Mouse (Mus musculus): ENCODE data around the gene Gm13757. TPM values are rescaled to one million over a fixed set of nuclear protein-coding genes. Genes with fewer than 3 reads are reported as not detected.
"Not testable (repeated sequence)": the region's sequence is repeated elsewhere in the genome, so short reads cannot be mapped to it uniquely, and the experiment has no call there.

The Gm13757 gene
- polyA plus RNA-seq (2015; fragmentation: Nextera tagmentation; extraction: Ambion mirVana), result not detected in 2 replicates

DNA sequence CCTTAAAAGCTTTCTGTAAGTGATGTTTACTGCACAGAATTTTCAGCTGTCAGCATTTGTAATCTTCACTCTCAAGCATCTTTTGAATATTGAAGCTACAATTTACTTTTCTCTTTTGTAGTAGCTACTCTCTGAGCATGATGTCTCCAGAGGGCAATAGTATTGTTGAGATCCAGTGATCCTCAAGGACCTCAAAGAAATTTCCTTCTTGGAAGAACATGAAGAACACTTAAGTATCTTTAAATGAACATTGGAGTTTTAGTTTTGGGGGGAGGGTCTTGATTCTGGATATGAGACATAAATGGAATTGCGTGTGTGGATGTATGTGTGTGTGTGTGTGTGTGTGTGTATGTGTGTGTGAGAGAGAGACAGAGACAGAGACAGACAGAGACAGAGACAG, at the start of gene Gm13757:
TSS of gene Gm13757 (minus strand) at position 101 of the 400 bp plus-strand sequence.
- H3K27ac ChIP-seq, result no peak within 1 kb of the TSS
- H3K4me1 ChIP-seq, result no peaks in the 10 kb centered on the region
- H3K4me3 ChIP-seq, result no peak within 1 kb of the TSS
- H3K9me3 ChIP-seq (replicated peaks), result no peaks in the 10 kb centered on the region
- WGBS, result 90% methylated on average over 1 of the region's 1 CpGs
- H3K27me3 ChIP-seq, result no peaks in the 10 kb centered on the region
- no peak within 1 kb of the TSS for H3K9ac ChIP-seq
- ATAC-seq, result no peak
- H3K4me2 ChIP-seq, result no peak within 1 kb of the TSS
- no peaks in the 10 kb centered on the region for H3K36me3 ChIP-seq (ENCODE audit: poor library complexity, severe bottlenecking)

DNA sequence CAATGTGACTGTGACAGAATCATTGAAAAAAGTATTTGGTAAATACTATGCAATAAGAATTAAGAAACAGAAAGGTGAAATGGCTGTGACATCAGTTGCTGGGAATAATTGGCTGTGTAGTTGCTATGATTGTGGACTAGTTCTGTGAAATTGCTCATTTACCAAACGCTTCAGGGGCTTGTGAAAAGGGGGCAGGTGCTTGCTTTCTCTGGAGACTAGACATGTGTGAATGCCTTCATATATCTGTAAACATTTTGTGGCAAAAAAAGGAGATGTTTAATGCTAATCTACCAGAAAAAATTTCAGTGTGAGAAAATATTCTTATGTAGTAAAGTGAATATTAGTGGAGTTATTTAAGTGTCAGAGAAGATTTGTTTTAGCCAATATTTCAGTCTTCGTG, 44.1 kb upstream of the Gm13757 start, which contains the start of gene Olfr1185-ps1:
TSS of gene Olfr1185-ps1 (plus strand) at position 301 of the 400 bp plus-strand sequence.
- no peaks in the 10 kb centered on the region for H3K36me3 ChIP-seq (ENCODE audit: poor library complexity, severe bottlenecking)
- WGBS, result 76% methylated on average over 2 of the region's 2 CpGs
- H3K9me3 ChIP-seq (replicated peaks), result no peaks in the 10 kb centered on the region
- no peaks in the 10 kb centered on the region for H3K27me3 ChIP-seq
- no peak within 1 kb of the TSS for H3K27ac ChIP-seq
- no peak within 1 kb of the TSS for H3K9ac ChIP-seq
- ATAC-seq, result no peak
- no peak within 1 kb of the TSS for H3K4me2 ChIP-seq
- no peaks in the 10 kb centered on the region for H3K4me1 ChIP-seq
- no peak within 1 kb of the TSS for H3K4me3 ChIP-seq

DNA sequence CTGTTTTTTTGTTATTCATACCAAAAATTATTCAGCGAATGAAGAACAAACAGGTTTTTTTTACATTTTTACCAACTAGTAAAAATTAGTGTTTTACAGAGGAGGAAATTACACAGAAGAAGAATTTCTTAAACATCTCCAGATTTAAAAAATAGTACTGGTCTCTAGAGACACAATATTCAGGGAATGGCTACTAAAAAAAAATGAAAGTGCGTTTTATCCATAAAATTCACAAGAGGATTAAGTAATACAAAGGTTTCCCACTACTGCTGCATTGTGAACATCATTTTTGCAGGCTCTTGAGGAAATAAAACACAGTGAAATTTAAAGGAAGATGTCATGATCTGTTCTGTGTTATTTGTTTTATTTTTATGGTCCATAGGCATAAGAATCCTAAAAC, 34.4 kb upstream of the Gm13757 start, which contains the start of gene Olfr1184:
TSS of gene Olfr1184 (plus strand) at position 301 of the 400 bp plus-strand sequence.
- no peak for ATAC-seq
- H3K4me1 ChIP-seq, result no peaks in the 10 kb centered on the region
- no peak within 1 kb of the TSS for H3K4me2 ChIP-seq
- H3K4me3 ChIP-seq, result no peak within 1 kb of the TSS
- no peak within 1 kb of the TSS for H3K27ac ChIP-seq
- no peaks in the 10 kb centered on the region for H3K9me3 ChIP-seq (replicated peaks)
- H3K36me3 ChIP-seq (ENCODE audit: poor library complexity, severe bottlenecking), result no peaks in the 10 kb centered on the region
- WGBS, result 90% methylated on average over 2 of the region's 2 CpGs
- H3K27me3 ChIP-seq, result no peaks in the 10 kb centered on the region
- H3K9ac ChIP-seq, result no peak within 1 kb of the TSS

DNA sequence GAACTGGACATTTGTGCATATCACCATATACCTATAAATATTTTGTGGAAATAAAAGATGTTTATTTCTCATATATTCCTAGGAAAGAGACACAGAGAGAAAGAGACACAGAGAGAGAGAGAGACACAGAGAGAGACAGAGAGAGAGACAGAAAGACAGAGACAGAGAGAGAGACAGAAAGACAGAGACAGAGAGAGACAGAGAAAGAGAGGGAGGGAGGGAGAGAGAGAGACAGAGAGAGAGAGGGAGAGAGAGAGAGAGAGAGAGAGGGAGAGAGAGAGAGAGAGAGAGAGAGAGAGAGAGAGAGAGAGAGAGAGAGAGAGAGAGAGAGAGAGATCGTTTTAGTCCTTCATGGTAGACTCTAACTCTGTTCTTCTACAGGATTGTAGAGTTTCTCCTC, 5.6 kb upstream of the Gm13757 start, which contains the start of gene Olfr1183:
TSS of gene Olfr1183 (plus strand) at position 301 of the 400 bp plus-strand sequence.
- H3K4me1 ChIP-seq; H3K9ac ChIP-seq; H3K27ac ChIP-seq; H3K4me2 ChIP-seq; H3K27me3 ChIP-seq; ATAC-seq; H3K9me3 ChIP-seq (replicated peaks); H3K36me3 ChIP-seq (ENCODE audit: poor library complexity, severe bottlenecking); H3K4me3 ChIP-seq: not testable (repeated sequence)
- WGBS, result 88% methylated on average over 1 of the region's 1 CpGs

DNA sequence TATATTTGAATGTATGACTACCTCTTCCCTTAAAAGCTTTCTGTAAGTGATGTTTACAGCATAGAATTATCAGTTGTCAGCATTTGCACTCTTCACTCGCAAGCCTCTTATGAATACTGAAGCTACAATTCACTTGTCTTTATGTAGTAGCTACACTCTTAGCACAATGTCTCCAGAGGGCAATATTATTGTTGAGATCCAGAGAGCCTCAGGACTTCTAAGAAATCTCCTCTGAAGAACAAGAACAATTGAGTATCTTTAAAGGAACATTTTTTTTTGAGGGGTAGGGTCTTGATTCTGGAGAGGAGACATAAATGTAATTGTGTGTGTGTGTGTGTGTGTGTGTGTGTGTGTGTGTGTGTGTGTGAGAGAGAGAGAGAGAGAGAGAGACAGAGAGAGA, 22.9 kb downstream of the Gm13757 start, which contains the start of gene Olfr1181:
TSS of gene Olfr1181 (minus strand) at position 101 of the 400 bp plus-strand sequence.
- no peaks in the 10 kb centered on the region for H3K36me3 ChIP-seq (ENCODE audit: poor library complexity, severe bottlenecking)
- no peak within 1 kb of the TSS for H3K27ac ChIP-seq
- no peaks in the 10 kb centered on the region for H3K9me3 ChIP-seq (replicated peaks)
- no peaks in the 10 kb centered on the region for H3K4me1 ChIP-seq
- 92% methylated on average over 1 of the region's 1 CpGs for WGBS
- H3K9ac ChIP-seq, result no peak within 1 kb of the TSS
- no peaks in the 10 kb centered on the region for H3K27me3 ChIP-seq
- no peak for ATAC-seq
- no peak within 1 kb of the TSS for H3K4me2 ChIP-seq
- no peak within 1 kb of the TSS for H3K4me3 ChIP-seq

DNA sequence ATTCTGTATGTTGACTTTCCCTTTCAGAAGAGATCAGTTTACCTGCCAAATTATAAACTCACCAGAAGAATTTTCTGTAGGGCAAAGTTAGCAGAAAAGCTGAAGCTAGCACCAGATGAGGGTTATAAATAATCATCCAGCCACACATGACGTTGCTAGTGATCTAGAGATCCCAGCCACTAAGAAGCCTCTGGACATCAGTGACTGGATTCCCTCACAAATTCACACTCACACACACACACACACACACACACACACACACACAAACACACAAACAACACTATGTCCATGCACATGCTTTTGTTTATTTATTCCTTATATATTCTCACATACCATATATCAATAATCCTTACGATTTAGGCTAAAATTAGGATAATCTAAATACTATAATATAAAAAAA, 29.9 kb downstream of the Gm13757 start, which contains the start of gene Olfr1180:
TSS of gene Olfr1180 (minus strand) at position 101 of the 400 bp plus-strand sequence.
- ATAC-seq, result no peak
- Histone ChIP-seq H3K9ac (no peak within 1 kb of the TSS), H3K4me3 (no peak within 1 kb of the TSS), H3K27ac (no peak within 1 kb of the TSS), H3K36me3 (ENCODE audit: poor library complexity, severe bottlenecking) (no peaks in the 10 kb centered on the region), H3K4me2 (no peak within 1 kb of the TSS), H3K9me3 (replicated peaks) (no peaks in the 10 kb centered on the region), H3K4me1 (no peaks in the 10 kb centered on the region), H3K27me3 (no peaks in the 10 kb centered on the region)
- WGBS, result 90% methylated on average over 2 of the region's 2 CpGs

DNA sequence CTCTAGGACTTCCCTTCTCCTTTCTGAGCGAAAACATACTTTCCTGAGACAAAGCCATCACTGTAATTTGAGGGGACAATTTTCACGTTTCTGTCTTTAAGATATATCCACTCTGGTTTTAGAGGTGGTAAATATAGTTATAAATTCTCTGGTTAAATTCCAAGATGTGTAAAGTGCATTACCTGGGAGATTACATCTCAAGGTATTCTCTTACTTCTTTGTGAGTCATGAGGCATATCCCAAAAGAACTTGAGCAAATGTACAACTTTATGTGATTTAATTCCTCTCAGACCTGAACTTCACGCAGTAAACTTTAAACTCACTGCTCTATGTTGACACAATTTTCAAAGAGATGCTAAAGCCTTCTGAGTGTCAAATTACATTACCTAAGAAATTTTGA, 42.6 kb downstream of the Gm13757 start, which contains the start of gene Olfr1179:
TSS of gene Olfr1179 (minus strand) at position 101 of the 400 bp plus-strand sequence.
- Histone ChIP-seq H3K4me2 (no peak within 1 kb of the TSS), H3K9me3 (replicated peaks) (no peaks in the 10 kb centered on the region), H3K9ac (no peak within 1 kb of the TSS), H3K27me3 (no peaks in the 10 kb centered on the region), H3K36me3 (ENCODE audit: poor library complexity, severe bottlenecking) (no peaks in the 10 kb centered on the region), H3K27ac (no peak within 1 kb of the TSS), H3K4me3 (no peak within 1 kb of the TSS), H3K4me1 (no peaks in the 10 kb centered on the region)
- 94% methylated on average over 3 of the region's 3 CpGs for WGBS
- ATAC-seq, result no peak

Other genes with a start within 250 kb of the Gm13757 start
- not detected in 2 replicates for gene Olfr1170, start 220.8 kb downstream of the Gm13757 start, polyA plus RNA-seq (2015; fragmentation: Nextera tagmentation; extraction: Ambion mirVana)
- not detected in 2 replicates for gene Olfr1173, start 169.3 kb downstream of the Gm13757 start, polyA plus RNA-seq (2015; fragmentation: Nextera tagmentation; extraction: Ambion mirVana)
- gene Olfr1174-ps, start 134.0 kb downstream of the Gm13757 start, polyA plus RNA-seq (2015; fragmentation: Nextera tagmentation; extraction: Ambion mirVana), result not detected in 2 replicates
- not detected in 2 replicates for gene Olfr1175-ps, start 121.9 kb downstream of the Gm13757 start, polyA plus RNA-seq (2015; fragmentation: Nextera tagmentation; extraction: Ambion mirVana)
- not detected in 2 replicates for gene Olfr1176, start 112.4 kb downstream of the Gm13757 start, polyA plus RNA-seq (2015; fragmentation: Nextera tagmentation; extraction: Ambion mirVana)
- gene Olfr1177-ps, start 102.6 kb downstream of the Gm13757 start, polyA plus RNA-seq (2015; fragmentation: Nextera tagmentation; extraction: Ambion mirVana), result not detected in 2 replicates
- not detected in 2 replicates for gene Olfr1178, start 62.1 kb downstream of the Gm13757 start, polyA plus RNA-seq (2015; fragmentation: Nextera tagmentation; extraction: Ambion mirVana)
- not detected in 2 replicates for gene Olfr1179, start 42.7 kb downstream of the Gm13757 start, polyA plus RNA-seq (2015; fragmentation: Nextera tagmentation; extraction: Ambion mirVana)
- gene Olfr1180, start 30.0 kb downstream of the Gm13757 start, polyA plus RNA-seq (2015; fragmentation: Nextera tagmentation; extraction: Ambion mirVana), result not detected in 2 replicates
- gene Olfr1181, start 23.0 kb downstream of the Gm13757 start, polyA plus RNA-seq (2015; fragmentation: Nextera tagmentation; extraction: Ambion mirVana), result not detected in 2 replicates
- gene Olfr1183, start 5.7 kb upstream of the Gm13757 start, polyA plus RNA-seq (2015; fragmentation: Nextera tagmentation; extraction: Ambion mirVana), result not detected in 2 replicates
- gene Olfr1184, start 34.5 kb upstream of the Gm13757 start, polyA plus RNA-seq (2015; fragmentation: Nextera tagmentation; extraction: Ambion mirVana), result not detected in 2 replicates
- gene Olfr1185-ps1, start 44.2 kb upstream of the Gm13757 start, polyA plus RNA-seq (2015; fragmentation: Nextera tagmentation; extraction: Ambion mirVana), result not detected in 2 replicates
- not detected in 2 replicates for gene Olfr1186, start 69.4 kb upstream of the Gm13757 start, polyA plus RNA-seq (2015; fragmentation: Nextera tagmentation; extraction: Ambion mirVana)
- gene Olfr1188, start 107.8 kb upstream of the Gm13757 start, polyA plus RNA-seq (2015; fragmentation: Nextera tagmentation; extraction: Ambion mirVana), result not detected in 2 replicates
- not detected in 2 replicates for gene Olfr1189, start 137.3 kb upstream of the Gm13757 start, polyA plus RNA-seq (2015; fragmentation: Nextera tagmentation; extraction: Ambion mirVana)
- not detected in 2 replicates for gene Olfr1191-ps1, start 191.4 kb upstream of the Gm13757 start, polyA plus RNA-seq (2015; fragmentation: Nextera tagmentation; extraction: Ambion mirVana)
- not detected in 2 replicates for gene Olfr1192-ps1, start 199.4 kb upstream of the Gm13757 start, polyA plus RNA-seq (2015; fragmentation: Nextera tagmentation; extraction: Ambion mirVana)
- not detected in 2 replicates for gene Olfr1193, start 226.5 kb upstream of the Gm13757 start, polyA plus RNA-seq (2015; fragmentation: Nextera tagmentation; extraction: Ambion mirVana)
- gene Olfr1195, start 240.1 kb upstream of the Gm13757 start, polyA plus RNA-seq (2015; fragmentation: Nextera tagmentation; extraction: Ambion mirVana), result not detected in 2 replicates

Measured in forebrain, embryonic 13.5 days (tissue).